Mouse (Mus musculus) cortical plate, adult 2 months (tissue): Measurements from ENCODE around the gene Dusp10.

ENCODE experiments used
- CTCF ChIP-seq: fragments of 200-500 bp; IDR thresholded peaks from 2 replicates; pipeline ENCODE4 v1.5.1; 2011; ENCODE audit warnings: mild to moderate bottlenecking, control low read depth, low read length; ENCODE audit not compliant: insufficient read depth; ENCODE audit errors: extremely low read depth
- POLR2A ChIP-seq: fragments of 200-500 bp; IDR thresholded peaks from 2 replicates; pipeline ENCODE4 v1.6.1; 2011; ENCODE audit warnings: mild to moderate bottlenecking, low read length, control low read depth; ENCODE audit not compliant: insufficient read depth; ENCODE audit errors: extremely low read depth

DNA sequence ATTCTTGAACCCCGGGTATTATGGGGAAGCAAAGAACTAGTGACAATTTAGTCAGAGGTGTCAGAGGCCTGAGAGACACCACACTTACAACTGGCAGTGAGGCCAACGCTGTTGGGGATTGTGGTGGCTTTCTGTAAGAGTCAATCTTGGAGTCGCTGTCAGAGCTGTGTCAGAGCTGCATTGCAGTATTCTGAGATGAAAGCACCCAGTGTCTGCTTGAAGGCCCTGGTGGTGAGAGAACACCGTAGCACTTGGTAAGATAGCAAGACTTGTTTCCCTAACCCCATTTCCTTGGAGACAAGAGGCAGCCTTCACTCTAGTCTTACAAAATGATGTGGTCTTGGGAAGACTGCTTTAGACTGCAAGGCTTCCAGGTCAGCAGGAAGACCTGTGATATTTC lies 39.2 kb downstream of the Dusp10 start:
- no peak for TF ChIP-seq CTCF
- TF ChIP-seq POLR2A: no peak
